21 mouse cellular contexts compared by ENCODE assay signal in the genomic region with DNA sequence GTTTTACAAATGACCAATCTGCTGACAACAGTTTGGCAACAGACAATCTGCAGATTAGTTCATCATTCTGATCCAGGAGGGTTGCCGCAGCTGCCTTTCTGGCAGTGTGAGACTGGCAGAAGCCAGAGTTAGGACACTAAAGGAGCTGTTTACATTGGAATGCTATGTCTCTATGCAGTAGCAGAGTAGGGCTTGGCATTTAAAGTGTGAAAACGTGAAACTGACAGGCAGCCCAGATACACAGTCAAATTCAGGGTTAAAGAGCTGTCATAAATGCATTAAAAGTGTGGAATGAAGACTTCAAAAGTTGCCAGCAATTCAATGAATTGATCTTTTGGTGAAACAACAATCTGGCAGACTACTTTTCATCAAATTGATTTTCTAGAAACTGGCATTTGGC.
"Had no signal": no experiment of that assay in that cellular context is flagged by ENCODE, and none has a peak within 500 bp of the region (broad histone marks: within the 10 kb centered on the region; RNA-seq: fewer than 3 reads in every experiment).

No protein-coding gene starts in this region.

- H3K4me2 ChIP-seq: kidney, embryonic 15.5 days; limb, embryonic 12.5 days; limb, embryonic 15.5 days; liver, embryonic 13.5 days; lung, embryonic 15.5 days; midbrain, embryonic 13.5 days; neural tube, embryonic 13.5 days had no signal

- H3K36me3 ChIP-seq: kidney, embryonic 15.5 days; limb, embryonic 12.5 days; limb, embryonic 15.5 days; liver, embryonic 13.5 days; lung, embryonic 15.5 days; midbrain, embryonic 10.5 days; midbrain, embryonic 13.5 days; neural tube, embryonic 13.5 days had no signal

- H3K4me1 ChIP-seq: kidney, embryonic 15.5 days; limb, embryonic 12.5 days; limb, embryonic 15.5 days; liver, embryonic 13.5 days; lung, embryonic 15.5 days; midbrain, embryonic 10.5 days; midbrain, embryonic 13.5 days; neural tube, embryonic 13.5 days had no signal

- H3K9me3 ChIP-seq: lung, embryonic 15.5 days had no signal

- ATAC-seq: midbrain, embryonic 13.5 days; midbrain, embryonic 16.5 days had no signal

- H3K27ac ChIP-seq: kidney, embryonic 15.5 days; limb, embryonic 12.5 days; limb, embryonic 15.5 days; liver, embryonic 13.5 days; lung, embryonic 15.5 days; midbrain, embryonic 10.5 days; midbrain, embryonic 13.5 days; neural tube, embryonic 13.5 days had no signal

- H3K27me3 ChIP-seq: kidney, embryonic 15.5 days; limb, embryonic 12.5 days; limb, embryonic 15.5 days; liver, embryonic 13.5 days; lung, embryonic 15.5 days; megakaryocyte, embryonic 14.5 days; midbrain, embryonic 13.5 days; neural tube, embryonic 13.5 days had no signal

- DNase-seq: kidney, adult 8-10 months; kidney, postnatal 10 days; kidney, postnatal 36 days; left cerebral cortex, postnatal 4 days; liver, embryonic 13.5 days; lung, postnatal 10 days; lung, postnatal 36 days; retina, postnatal 1 day; right cerebral cortex, postnatal 25 days; thymus, adult 18-20 months; thymus, postnatal 36 days had no signal

- H3K4me3 ChIP-seq: kidney, embryonic 15.5 days; limb, embryonic 12.5 days; limb, embryonic 15.5 days; liver, embryonic 13.5 days; lung, embryonic 15.5 days; megakaryocyte, embryonic 14.5 days; midbrain, embryonic 10.5 days; midbrain, embryonic 13.5 days; myocyte; neural tube, embryonic 13.5 days had no signal

- H3K9ac ChIP-seq: kidney, embryonic 15.5 days; limb, embryonic 12.5 days; limb, embryonic 15.5 days; liver, embryonic 13.5 days; lung, embryonic 15.5 days; midbrain, embryonic 13.5 days; neural tube, embryonic 13.5 days had no signal
